Mouse (Mus musculus) testis, adult 2 months (tissue): ENCODE results near the gene Mlxipl. TPM values are rescaled to one million over a fixed set of nuclear protein-coding genes. Genes with fewer than 3 reads are reported as not detected.

Experiments
- H3K27ac ChIP-seq: fragments of 200-500 bp; 2 replicates; pipeline ENCODE4 v1.5.1; 2012; ENCODE audit warnings: low read depth, low read length; ENCODE audit not compliant: control insufficient read depth, insufficient read depth
- H3K27me3 ChIP-seq: fragments of 200-500 bp; 2 replicates; pipeline ENCODE4 v1.6.1; 2012; ENCODE audit warnings: mild to moderate bottlenecking, low read length, moderate library complexity; ENCODE audit not compliant: control insufficient read depth, insufficient read depth
- H3K36me3 ChIP-seq: fragments of 200-500 bp; 2 replicates; pipeline ENCODE4 v1.6.1; 2012; ENCODE audit warnings: mild to moderate bottlenecking, low read length; ENCODE audit not compliant: control insufficient read depth, insufficient read depth
- H3K4me1 ChIP-seq: fragments of 200-500 bp; 2 replicates; pipeline ENCODE4 v1.6.1; 2012; ENCODE audit warnings: low read length; ENCODE audit not compliant: control insufficient read depth, insufficient read depth
- H3K4me3 ChIP-seq: fragments of 200-500 bp; 2 replicates; pipeline ENCODE4 v1.5.1; 2012; ENCODE audit warnings: low read depth, mild to moderate bottlenecking, low read length, moderate library complexity, mixed read lengths; ENCODE audit not compliant: control insufficient read depth
- CTCF ChIP-seq: fragments of 200-500 bp; IDR thresholded peaks from 2 replicates; pipeline ENCODE4 v1.5.1; 2012; ENCODE audit warnings: low read depth, mild to moderate bottlenecking, inconsistent platforms, low read length, moderate library complexity; ENCODE audit not compliant: control insufficient read depth, insufficient read depth, insufficient replicate concordance
- POLR2A ChIP-seq: fragments of 200-500 bp; IDR thresholded peaks from 2 replicates; pipeline ENCODE4 v1.6.1; 2012; ENCODE audit warnings: low read depth, mild to moderate bottlenecking, inconsistent platforms, low read length, moderate library complexity; ENCODE audit not compliant: control insufficient read depth
- polyA plus RNA-seq: library from polyadenylated mRNA; depleted of rRNA; stranded (reverse); fragments of >200 nt; gene quantifications from 2 replicates; pipeline ENCODE4 v1.2.3, GENCODE M21; 2012

Mlxipl gene
- polyA plus RNA-seq, 1 experiment: 19.6 TPM

DNA sequence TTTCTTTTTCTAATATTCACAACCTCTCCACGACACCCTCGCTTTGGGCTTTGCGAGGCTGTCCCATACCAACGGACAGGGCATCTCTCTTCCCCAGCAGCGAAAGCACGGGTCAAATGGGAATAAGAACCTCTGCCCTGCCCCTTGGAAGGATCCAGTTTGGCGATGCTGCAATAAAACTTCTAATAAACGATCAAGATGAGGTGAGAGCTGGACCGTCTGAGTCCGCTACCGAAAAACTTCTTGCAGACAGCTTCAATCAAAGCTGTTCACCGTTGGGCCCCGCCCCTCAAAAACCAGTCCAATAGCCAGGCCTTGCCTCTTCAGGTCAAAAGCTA, 59.0 kb downstream of the Mlxipl start:
- peak overlapping the region; percentile 100 for H3K4me3 ChIP-seq
- H3K4me1 ChIP-seq: peaks cover 2% of the 10 kb centered on the region
- no peak for TF ChIP-seq POLR2A
- TF ChIP-seq CTCF: no peak
- H3K27me3 ChIP-seq: no peaks in the 10 kb centered on the region
- peak overlapping the region; percentile 100 for H3K27ac ChIP-seq
- peaks cover 3% of the 10 kb centered on the region for H3K36me3 ChIP-seq

DNA sequence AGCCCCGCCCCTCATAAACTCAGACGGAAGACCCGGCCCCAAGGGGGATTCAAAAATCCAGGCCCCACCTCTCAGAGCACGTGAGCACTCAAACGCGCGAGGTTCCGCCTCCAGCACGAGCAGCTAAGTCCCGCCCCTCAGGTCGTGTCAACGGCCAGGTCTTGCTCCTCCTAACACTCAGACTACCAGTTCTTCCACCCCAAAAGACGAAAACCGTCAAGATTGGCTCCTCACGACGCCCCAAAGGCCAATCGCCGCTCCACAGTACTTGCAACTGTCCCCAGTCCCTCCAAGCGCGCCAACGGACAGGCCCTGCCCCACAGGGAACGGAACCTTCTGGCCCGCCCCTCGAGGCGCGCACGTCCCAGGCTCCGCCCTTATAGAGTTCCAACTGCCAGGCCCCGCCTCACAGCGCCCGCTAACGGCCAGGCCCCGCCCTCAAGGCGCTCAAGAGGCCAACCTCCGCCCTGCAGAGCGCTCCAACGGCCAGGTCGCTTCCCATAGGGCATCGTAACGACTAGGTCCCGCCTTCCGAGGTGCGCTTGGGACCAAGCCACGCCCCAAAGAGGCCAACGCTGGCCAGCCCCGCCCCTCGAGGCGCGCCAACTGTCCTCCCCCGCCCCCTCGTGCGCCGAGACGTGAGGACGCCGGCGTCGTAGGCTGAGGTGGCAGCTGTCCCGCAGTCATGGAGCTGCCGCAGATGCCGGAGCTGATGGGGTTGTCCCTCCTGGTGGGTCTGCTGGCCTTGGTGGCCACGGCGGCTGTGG, 59.5 kb downstream of the Mlxipl start, which contains the start of gene Tbl2:
Gene Tbl2 (plus strand): TSS at position 605 of the 767 bp plus-strand sequence.
- H3K27me3 ChIP-seq: no peaks in the 10 kb centered on the region
- peaks cover 2% of the 10 kb centered on the region for H3K4me1 ChIP-seq
- peak within 1 kb of the TSS; percentile 100 for H3K27ac ChIP-seq
- no peak for TF ChIP-seq CTCF
- peak; percentile 76 for TF ChIP-seq POLR2A
- peak within 1 kb of the TSS; percentile 100 for H3K4me3 ChIP-seq
- peaks cover 3% of the 10 kb centered on the region for H3K36me3 ChIP-seq

DNA sequence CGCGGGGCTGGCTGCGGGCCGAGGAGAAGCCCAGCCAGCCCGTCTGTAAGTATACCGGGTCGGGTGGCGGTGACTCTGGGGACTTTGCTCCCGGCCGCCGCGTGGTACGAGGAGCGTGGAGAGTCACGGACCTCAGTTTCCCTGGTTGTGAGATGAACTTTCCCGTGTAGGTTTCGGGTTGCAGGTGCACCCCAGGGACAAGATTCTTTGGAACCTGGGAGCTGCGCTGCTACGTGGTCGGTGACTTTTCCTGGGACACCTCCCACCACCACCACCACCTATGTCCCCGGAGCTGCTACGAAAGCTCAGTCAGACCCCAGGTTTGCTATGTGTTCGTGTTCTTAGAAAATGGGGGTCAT, 60.1 kb downstream of the Mlxipl start:
- Histone ChIP-seq H3K4me1 (peaks cover 2% of the 10 kb centered on the region), H3K4me3 (peak overlapping the region; percentile 100), H3K27me3 (no peaks in the 10 kb centered on the region), H3K36me3 (peaks cover 3% of the 10 kb centered on the region), H3K27ac (peak overlapping the region; percentile 100)
- no peak for TF ChIP-seq CTCF
- TF ChIP-seq POLR2A: no peak

DNA sequence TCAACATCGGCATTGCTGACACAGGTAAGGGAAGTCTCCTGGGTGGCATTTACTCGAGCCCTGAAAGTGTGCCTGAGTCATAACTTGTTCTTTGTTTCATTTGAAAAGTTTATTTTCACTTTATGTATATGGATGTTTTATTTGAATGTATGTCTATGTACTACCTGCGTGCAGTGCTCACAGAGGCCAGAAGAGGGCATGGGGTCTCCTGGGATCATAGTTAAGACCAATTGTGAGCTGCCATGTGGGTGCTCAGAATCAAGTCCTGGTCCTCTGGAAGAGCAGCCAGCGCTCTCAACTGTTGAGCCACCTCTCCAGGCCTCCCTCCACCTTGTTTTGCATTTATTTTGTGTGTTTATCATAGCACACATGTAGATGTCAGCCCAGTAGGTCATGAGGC, 66.8 kb downstream of the Mlxipl start:
- no peak for TF ChIP-seq POLR2A
- no peak for TF ChIP-seq CTCF
- no peaks in the 10 kb centered on the region for H3K27me3 ChIP-seq
- no peak overlapping the region for H3K4me3 ChIP-seq
- no peak overlapping the region for H3K27ac ChIP-seq
- peaks cover 7% of the 10 kb centered on the region for H3K36me3 ChIP-seq
- no peaks in the 10 kb centered on the region for H3K4me1 ChIP-seq

DNA sequence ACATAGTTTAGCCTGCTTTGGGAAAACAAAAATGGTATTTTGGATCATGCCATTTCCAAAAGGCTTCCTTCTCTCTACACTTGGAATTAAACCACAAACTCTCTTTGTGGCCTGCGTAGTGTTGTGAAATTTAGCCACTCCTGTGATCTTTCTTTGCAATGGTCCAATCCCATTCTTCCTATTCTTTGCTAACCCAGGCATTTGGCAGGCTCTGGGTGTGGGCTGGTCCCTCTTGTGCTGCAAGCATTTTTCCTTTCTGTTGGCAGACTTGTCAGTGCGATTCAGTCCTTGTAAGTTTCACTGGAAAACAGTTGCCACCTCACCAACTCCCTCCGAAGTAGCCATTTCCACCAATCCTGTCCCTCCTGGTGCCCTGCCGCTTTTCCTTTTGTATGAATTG, 71.5 kb downstream of the Mlxipl start:
- Histone ChIP-seq H3K4me1 (no peaks in the 10 kb centered on the region), H3K4me3 (no peak overlapping the region), H3K27me3 (no peaks in the 10 kb centered on the region), H3K36me3 (peaks cover 7% of the 10 kb centered on the region), H3K27ac (no peak overlapping the region)
- TF ChIP-seq POLR2A (no peak), CTCF (no peak)

DNA sequence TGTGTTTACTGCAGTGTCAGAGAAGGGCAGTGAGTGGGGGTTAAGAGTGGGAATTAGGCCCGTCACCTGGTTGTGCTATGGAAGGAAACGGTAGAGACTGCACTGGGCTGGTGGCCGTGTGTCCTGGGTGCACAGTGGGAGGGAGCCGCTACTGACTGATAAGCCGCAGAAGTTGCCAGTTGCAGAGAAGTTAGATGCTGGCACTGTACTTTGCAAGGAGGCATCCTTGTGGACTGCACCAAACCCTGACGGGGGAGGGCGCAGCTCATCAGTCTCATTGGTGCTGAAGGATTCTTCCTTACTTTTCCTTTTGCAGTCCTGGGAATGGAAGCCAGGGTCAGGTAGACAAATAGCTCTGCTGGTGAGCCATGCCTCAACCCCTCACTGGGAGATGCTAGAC, 72.0 kb downstream of the Mlxipl start:
- Histone ChIP-seq H3K27me3 (no peaks in the 10 kb centered on the region), H3K4me3 (no peak overlapping the region), H3K27ac (no peak overlapping the region), H3K36me3 (peaks cover 7% of the 10 kb centered on the region), H3K4me1 (no peaks in the 10 kb centered on the region)
- no peak for TF ChIP-seq CTCF
- no peak for TF ChIP-seq POLR2A

DNA sequence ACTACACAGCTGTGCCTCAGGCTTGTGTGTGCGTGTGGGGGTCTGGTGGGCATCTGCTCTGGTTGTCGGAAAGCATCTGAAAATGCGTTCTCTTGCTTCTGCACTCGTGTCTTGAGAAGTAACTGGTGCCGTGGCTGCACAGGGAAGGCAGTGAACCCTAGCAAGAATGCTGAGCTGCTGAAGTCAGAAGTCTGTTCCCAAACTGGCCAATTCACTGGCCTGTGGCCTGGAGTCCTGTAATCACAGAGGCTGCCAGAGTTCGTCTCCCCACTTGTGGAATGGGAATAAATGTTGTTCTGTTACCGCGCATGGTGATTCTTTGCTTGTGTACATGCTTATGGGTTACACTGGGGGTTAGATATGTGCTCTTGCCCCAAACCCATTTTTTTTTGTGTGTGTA, 72.7 kb downstream of the Mlxipl start:
- no peak overlapping the region for H3K27ac ChIP-seq
- no peak for TF ChIP-seq CTCF
- no peak for TF ChIP-seq POLR2A
- no peak overlapping the region for H3K4me3 ChIP-seq
- H3K36me3 ChIP-seq: peaks cover 7% of the 10 kb centered on the region
- H3K4me1 ChIP-seq: no peaks in the 10 kb centered on the region
- no peaks in the 10 kb centered on the region for H3K27me3 ChIP-seq
